Mouse (Mus musculus): ENCODE data around the gene Cluap1. TPM values are rescaled to one million over a fixed set of nuclear protein-coding genes. Genes with fewer than 3 reads are reported as not detected.

Cluap1 gene
- polyA plus RNA-seq, 1 experiment from 2014 or later = 40.1 TPM

- peaks cover 48% of the 10 kb centered on the region for H3K36me3 ChIP-seq
Measured at GRCm38 (mm10) chr16:3896046-3896445, 12.6 kb upstream of the Cluap1 start.

GRCm38 (mm10) chr16:3896553-3896952 is 12.0 kb upstream of the Cluap1 start:
- Histone ChIP-seq H3K4me1 (no peaks in the 10 kb centered on the region), H3K27ac (replicated peaks) (no peak overlapping the region), H3K36me3 (peaks cover 51% of the 10 kb centered on the region), H3K9ac (replicated peaks) (no peak overlapping the region), H3K9me3 (no peaks in the 10 kb centered on the region), H3K4me3 (no peak overlapping the region), H3K4me2 (replicated peaks) (no peak overlapping the region), H3K27me3 (no peaks in the 10 kb centered on the region)
- ATAC-seq (replicated peaks) = no peak
- 92% methylated on average over 1 of the region's 1 CpGs for WGBS

More at GRCm38 (mm10) chr16:3896046-3896445, 12.6 kb upstream of the Cluap1 start:
- no peaks in the 10 kb centered on the region for H3K27me3 ChIP-seq
- no peak for ATAC-seq (replicated peaks)
- H3K9ac ChIP-seq (replicated peaks) = no peak overlapping the region
- H3K9me3 ChIP-seq = no peaks in the 10 kb centered on the region
- no peak overlapping the region for H3K4me3 ChIP-seq
- H3K27ac ChIP-seq (replicated peaks) = no peak overlapping the region
- no peak overlapping the region for H3K4me2 ChIP-seq (replicated peaks)
- H3K4me1 ChIP-seq = no peaks in the 10 kb centered on the region
- 92% methylated on average over 6 of the region's 6 CpGs for WGBS

- Histone ChIP-seq H3K4me1 (peaks cover 20% of the 10 kb centered on the region), H3K27ac (replicated peaks) (no peak overlapping the region), H3K4me2 (replicated peaks) (no peak overlapping the region), H3K27me3 (no peaks in the 10 kb centered on the region), H3K4me3 (peak overlapping the region; percentile 70), H3K36me3 (peaks cover 36% of the 10 kb centered on the region), H3K9me3 (no peaks in the 10 kb centered on the region), H3K9ac (replicated peaks) (no peak overlapping the region)
- 0 out of 2 replicates have a peak, but pooled peaks have one; percentile 8 for ATAC-seq (replicated peaks)
- WGBS = 68% methylated on average over 2 of the region's 2 CpGs
Measured at GRCm38 (mm10) chr16:3907471-3907870, 1.1 kb upstream of the Cluap1 start.

- peak overlapping the region; percentile 70 for H3K4me3 ChIP-seq
Measured at GRCm38 (mm10) chr16:3909118-3909517, 517 bp downstream of the Cluap1 start.

DNA sequence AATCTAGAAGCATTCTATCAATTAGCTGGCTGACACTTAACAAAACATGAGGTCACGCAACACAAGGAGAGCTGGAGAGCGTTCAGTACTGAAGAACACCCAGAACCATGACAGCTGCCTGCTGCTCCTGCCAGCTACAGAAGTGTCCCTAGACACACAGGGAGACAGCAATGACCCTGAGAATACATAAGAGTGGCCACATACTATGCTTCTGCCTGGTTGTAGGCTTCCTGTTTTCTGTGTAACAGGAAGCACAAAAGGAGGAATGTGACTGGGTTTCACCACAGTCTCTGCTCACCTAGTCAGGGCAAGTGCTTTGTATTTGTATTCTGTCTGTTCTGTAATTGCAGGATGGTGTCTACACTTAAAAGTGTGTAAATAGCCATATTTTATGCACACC is 12.2 kb downstream of the Cluap1 start:
- 90% methylated on average over 2 of the region's 2 CpGs for WGBS
- no peaks in the 10 kb centered on the region for H3K9me3 ChIP-seq
- H3K9ac ChIP-seq (replicated peaks) = no peak overlapping the region
- H3K4me2 ChIP-seq (replicated peaks) = no peak overlapping the region
- H3K4me1 ChIP-seq = no peaks in the 10 kb centered on the region
- no peaks in the 10 kb centered on the region for H3K27me3 ChIP-seq
- no peak for ATAC-seq (replicated peaks)
- no peak overlapping the region for H3K4me3 ChIP-seq
- H3K27ac ChIP-seq (replicated peaks) = no peak overlapping the region
- H3K36me3 ChIP-seq = peaks cover 68% of the 10 kb centered on the region

More at GRCm38 (mm10) chr16:3909118-3909517, 517 bp downstream of the Cluap1 start:
- 7% methylated on average over 20 of the region's 20 CpGs for WGBS
- H3K4me2 ChIP-seq (replicated peaks) = peak overlapping the region; percentile 52
- ATAC-seq (replicated peaks) = no peak
- H3K4me1 ChIP-seq = peaks cover 20% of the 10 kb centered on the region
- H3K27ac ChIP-seq (replicated peaks) = peak overlapping the region; percentile 79
- H3K9ac ChIP-seq (replicated peaks) = peak overlapping the region; percentile 74
- H3K27me3 ChIP-seq = no peaks in the 10 kb centered on the region
- no peaks in the 10 kb centered on the region for H3K9me3 ChIP-seq
- H3K36me3 ChIP-seq = peaks cover 36% of the 10 kb centered on the region

GRCm38 (mm10) chr16:3923515-3923914 is 14.9 kb downstream of the Cluap1 start:
- no peak for ATAC-seq (replicated peaks)
- Histone ChIP-seq H3K9ac (replicated peaks) (no peak overlapping the region), H3K36me3 (peaks cover 66% of the 10 kb centered on the region), H3K27me3 (no peaks in the 10 kb centered on the region), H3K9me3 (no peaks in the 10 kb centered on the region), H3K4me1 (no peaks in the 10 kb centered on the region), H3K4me2 (replicated peaks) (no peak overlapping the region), H3K27ac (replicated peaks) (no peak overlapping the region), H3K4me3 (no peak overlapping the region)
- WGBS = 95% methylated on average over 3 of the region's 3 CpGs

GRCm38 (mm10) chr16:3923966-3924365 is 15.4 kb downstream of the Cluap1 start:
- H3K36me3 ChIP-seq = peaks cover 68% of the 10 kb centered on the region
- WGBS = 90% methylated on average over 4 of the region's 4 CpGs
- ATAC-seq (replicated peaks) = no peak

GRCm38 (mm10) chr16:3928582-3928981 is 20.0 kb downstream of the Cluap1 start:
- no peak overlapping the region for H3K4me2 ChIP-seq (replicated peaks)
- 83% methylated on average over 1 of the region's 1 CpGs for WGBS
- H3K27me3 ChIP-seq = no peaks in the 10 kb centered on the region
- H3K9me3 ChIP-seq = no peaks in the 10 kb centered on the region
- H3K27ac ChIP-seq (replicated peaks) = no peak overlapping the region
- peaks cover 68% of the 10 kb centered on the region for H3K36me3 ChIP-seq
- no peak overlapping the region for H3K9ac ChIP-seq (replicated peaks)
- H3K4me1 ChIP-seq = no peaks in the 10 kb centered on the region
- no peak overlapping the region for H3K4me3 ChIP-seq
- no peak for ATAC-seq (replicated peaks)

More at GRCm38 (mm10) chr16:3923966-3924365, 15.4 kb downstream of the Cluap1 start:
- Histone ChIP-seq H3K4me2 (replicated peaks) (no peak overlapping the region), H3K9me3 (no peaks in the 10 kb centered on the region), H3K9ac (replicated peaks) (no peak overlapping the region), H3K4me3 (no peak overlapping the region), H3K4me1 (no peaks in the 10 kb centered on the region), H3K27ac (replicated peaks) (no peak overlapping the region), H3K27me3 (no peaks in the 10 kb centered on the region)

GRCm38 (mm10) chr16:3929151-3929550 is 20.6 kb downstream of the Cluap1 start:
- H3K9ac ChIP-seq (replicated peaks) = no peak overlapping the region
- no peak overlapping the region for H3K4me3 ChIP-seq
- H3K36me3 ChIP-seq = peaks cover 68% of the 10 kb centered on the region
- H3K4me2 ChIP-seq (replicated peaks) = no peak overlapping the region
- ATAC-seq (replicated peaks) = no peak
- H3K9me3 ChIP-seq = no peaks in the 10 kb centered on the region
- H3K4me1 ChIP-seq = no peaks in the 10 kb centered on the region
- 84% methylated on average over 7 of the region's 7 CpGs for WGBS
- H3K27ac ChIP-seq (replicated peaks) = no peak overlapping the region
- no peaks in the 10 kb centered on the region for H3K27me3 ChIP-seq

GRCm38 (mm10) chr16:3933536-3933935 is 24.9 kb downstream of the Cluap1 start:
- WGBS = 96% methylated on average over 6 of the region's 6 CpGs
- Histone ChIP-seq H3K4me3 (no peak overlapping the region), H3K27ac (replicated peaks) (no peak overlapping the region), H3K4me1 (no peaks in the 10 kb centered on the region), H3K27me3 (no peaks in the 10 kb centered on the region), H3K9me3 (no peaks in the 10 kb centered on the region), H3K4me2 (replicated peaks) (no peak overlapping the region), H3K9ac (replicated peaks) (no peak overlapping the region), H3K36me3 (peaks cover 83% of the 10 kb centered on the region)
- ATAC-seq (replicated peaks) = no peak

DNA sequence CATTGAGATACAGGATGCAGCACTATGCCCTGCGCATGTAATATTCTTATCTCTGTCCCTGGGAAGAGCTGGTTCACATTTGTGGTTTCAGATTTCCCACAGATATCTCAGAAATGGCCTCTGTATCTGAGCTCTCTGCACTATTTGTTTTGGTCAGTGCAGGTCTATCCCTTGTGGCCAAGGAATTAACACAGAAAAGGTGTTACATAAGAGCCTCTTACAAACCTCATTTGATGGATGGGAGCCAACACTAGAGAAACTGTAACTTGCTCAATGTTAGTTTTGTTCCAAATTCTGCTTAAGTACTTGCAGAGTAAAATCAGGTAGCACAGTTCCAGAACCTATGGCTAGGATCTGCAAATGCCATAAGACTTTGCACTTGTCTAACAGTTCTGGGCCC is 25.5 kb downstream of the Cluap1 start:
- H3K27me3 ChIP-seq = no peaks in the 10 kb centered on the region
- H3K9me3 ChIP-seq = no peaks in the 10 kb centered on the region
- WGBS = 98% methylated on average over 1 of the region's 1 CpGs
- H3K4me3 ChIP-seq = no peak overlapping the region
- peaks cover 82% of the 10 kb centered on the region for H3K36me3 ChIP-seq
- no peak overlapping the region for H3K4me2 ChIP-seq (replicated peaks)
- no peak for ATAC-seq (replicated peaks)
- H3K9ac ChIP-seq (replicated peaks) = no peak overlapping the region
- H3K4me1 ChIP-seq = no peaks in the 10 kb centered on the region
- no peak overlapping the region for H3K27ac ChIP-seq (replicated peaks)

GRCm38 (mm10) chr16:3934701-3935100 is 26.1 kb downstream of the Cluap1 start:
- no peak for ATAC-seq (replicated peaks)
- no peak overlapping the region for H3K27ac ChIP-seq (replicated peaks)
- no peak overlapping the region for H3K4me3 ChIP-seq
- no peaks in the 10 kb centered on the region for H3K9me3 ChIP-seq
- H3K4me2 ChIP-seq (replicated peaks) = no peak overlapping the region
- no peaks in the 10 kb centered on the region for H3K4me1 ChIP-seq
- no peaks in the 10 kb centered on the region for H3K27me3 ChIP-seq
- H3K36me3 ChIP-seq = peaks cover 76% of the 10 kb centered on the region
- H3K9ac ChIP-seq (replicated peaks) = no peak overlapping the region
- 94% methylated on average over 4 of the region's 4 CpGs for WGBS

DNA sequence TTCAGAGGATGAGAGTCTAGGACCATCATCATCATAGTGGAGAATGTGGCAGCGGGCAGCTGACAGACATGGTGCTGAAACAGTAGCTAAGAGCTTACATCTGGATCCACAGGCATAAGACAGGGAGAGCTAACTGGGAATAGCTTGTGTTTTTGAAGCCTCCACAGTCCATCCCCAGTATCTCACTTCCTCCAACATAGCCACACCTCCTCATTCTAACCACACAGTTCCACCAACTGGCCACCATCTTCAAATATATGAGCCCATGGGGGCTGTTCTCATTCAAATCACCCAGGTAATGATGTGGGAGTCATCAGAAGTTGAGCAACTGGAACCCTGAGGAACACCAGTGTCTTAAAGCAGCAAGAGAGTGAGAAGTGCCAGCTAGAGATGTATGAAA is 42.5 kb downstream of the Cluap1 start:
- no peak for ATAC-seq (replicated peaks)
- H3K9ac ChIP-seq (replicated peaks) = no peak overlapping the region
- H3K36me3 ChIP-seq = no peaks in the 10 kb centered on the region
- H3K4me1 ChIP-seq = no peaks in the 10 kb centered on the region
- no peak overlapping the region for H3K27ac ChIP-seq (replicated peaks)
- no peaks in the 10 kb centered on the region for H3K9me3 ChIP-seq
- no peaks in the 10 kb centered on the region for H3K27me3 ChIP-seq
- H3K4me2 ChIP-seq (replicated peaks) = no peak overlapping the region
- H3K4me3 ChIP-seq = no peak overlapping the region
- WGBS = 84% methylated on average over 1 of the region's 1 CpGs

All from forebrain, embryonic 15.5 days (tissue).